Mouse (Mus musculus): ENCODE measurements around the gene Nbea. TPM values are rescaled to one million over a fixed set of nuclear protein-coding genes. Genes with fewer than 3 reads are reported as not detected.
"Not testable (repeated sequence)": the region's sequence is repeated elsewhere in the genome, so short reads cannot be mapped to it uniquely, and the experiment has no call there.

Gene Nbea
- polyA plus RNA-seq, 1 experiment from 2014 or later = 15.7 TPM

GRCm38 (mm10) chr3:55637660-55638059 lies 545.8 kb downstream of the Nbea start:
- Histone ChIP-seq H3K9me3 (ENCODE audit: control insufficient read depth, low read length) (no peaks in the 10 kb centered on the region), H3K4me1 (ENCODE audit: control insufficient read depth in 2 of 2, insufficient read depth in 2 of 2, low read length in 2 of 2) (no peaks in the 10 kb centered on the region), H3K4me2 (ENCODE audit: low read length) (no peak overlapping the region), H3K27me3 (ENCODE audit: control insufficient read depth, insufficient read depth, low read length) (no peaks in the 10 kb centered on the region), H3K27ac (replicated peaks in 1 of 2; ENCODE audit: control insufficient read depth in 1 of 2, insufficient read depth in 1 of 2, low read depth in 2 of 2, low read length in 2 of 2) (no peak overlapping the region), H3K9ac (ENCODE audit: low read length) (no peak overlapping the region), H3K36me3 (ENCODE audit: control insufficient read depth, insufficient read depth, low read length) (peaks cover 5% of the 10 kb centered on the region; the same call in 1 of the 2 replicates), H3K4me3 (ENCODE audit: control insufficient read depth in 1 of 2, insufficient read depth in 1 of 2, low read depth in 1 of 2, low read length in 2 of 2) (no peak overlapping the region)
- ATAC-seq (ENCODE audit: insufficient number of reproducible peaks, insufficient read depth, low FRiP score, low read depth) = no peak
- WGBS = 85% methylated on average over 7 of the region's 7 CpGs

- Histone ChIP-seq H3K4me1 (ENCODE audit: control insufficient read depth in 2 of 2, insufficient read depth in 2 of 2, low read length in 2 of 2) (no peaks in the 10 kb centered on the region), H3K4me2 (ENCODE audit: low read length) (no peak overlapping the region), H3K9ac (ENCODE audit: low read length) (no peak overlapping the region), H3K4me3 (ENCODE audit: control insufficient read depth in 1 of 2, insufficient read depth in 1 of 2, low read depth in 1 of 2, low read length in 2 of 2) (no peak overlapping the region), H3K9me3 (ENCODE audit: control insufficient read depth, low read length) (no peaks in the 10 kb centered on the region), H3K36me3 (ENCODE audit: control insufficient read depth, insufficient read depth, low read length) (no peaks in the 10 kb centered on the region), H3K27me3 (ENCODE audit: control insufficient read depth, insufficient read depth, low read length) (no peaks in the 10 kb centered on the region), H3K27ac (replicated peaks in 1 of 2; ENCODE audit: control insufficient read depth in 1 of 2, insufficient read depth in 1 of 2, low read depth in 2 of 2, low read length in 2 of 2) (no peak overlapping the region)
- no peak for ATAC-seq (ENCODE audit: insufficient number of reproducible peaks, insufficient read depth, low FRiP score, low read depth)
- 66% methylated on average over 8 of the region's 8 CpGs for WGBS
These were observed 547.8 kb downstream of the Nbea start for GRCm38 (mm10) chr3:55635542-55636172.

- Histone ChIP-seq H3K36me3 (ENCODE audit: control insufficient read depth, insufficient read depth, low read length) (peaks cover 34% of the 10 kb centered on the region), H3K27ac (replicated peaks in 1 of 2; ENCODE audit: control insufficient read depth in 1 of 2, insufficient read depth in 1 of 2, low read depth in 2 of 2, low read length in 2 of 2) (no peak overlapping the region), H3K4me2 (ENCODE audit: low read length) (no peak overlapping the region), H3K4me3 (ENCODE audit: control insufficient read depth in 1 of 2, insufficient read depth in 1 of 2, low read depth in 1 of 2, low read length in 2 of 2) (no peak overlapping the region), H3K4me1 (ENCODE audit: control insufficient read depth in 2 of 2, insufficient read depth in 2 of 2, low read length in 2 of 2) (no peaks in the 10 kb centered on the region), H3K27me3 (ENCODE audit: control insufficient read depth, insufficient read depth, low read length) (no peaks in the 10 kb centered on the region), H3K9me3 (ENCODE audit: control insufficient read depth, low read length) (no peaks in the 10 kb centered on the region), H3K9ac (ENCODE audit: low read length) (no peak overlapping the region)
- WGBS = 67% methylated on average over 4 of the region's 4 CpGs
- no peak for ATAC-seq (ENCODE audit: insufficient number of reproducible peaks, insufficient read depth, low FRiP score, low read depth)
These were observed 556.4 kb downstream of the Nbea start for GRCm38 (mm10) chr3:55627054-55627453.

GRCm38 (mm10) chr3:55621958-55622357 lies 561.5 kb downstream of the Nbea start:
- H3K4me1 ChIP-seq (ENCODE audit: control insufficient read depth in 2 of 2, insufficient read depth in 2 of 2, low read length in 2 of 2); H3K4me3 ChIP-seq (ENCODE audit: control insufficient read depth in 1 of 2, insufficient read depth in 1 of 2, low read depth in 1 of 2, low read length in 2 of 2); H3K27me3 ChIP-seq (ENCODE audit: control insufficient read depth, insufficient read depth, low read length); H3K36me3 ChIP-seq (ENCODE audit: control insufficient read depth, insufficient read depth, low read length); ATAC-seq (ENCODE audit: insufficient number of reproducible peaks, insufficient read depth, low FRiP score, low read depth); H3K9ac ChIP-seq (ENCODE audit: low read length); H3K27ac ChIP-seq (replicated peaks in 1 of 2; ENCODE audit: control insufficient read depth in 1 of 2, insufficient read depth in 1 of 2, low read depth in 2 of 2, low read length in 2 of 2); H3K9me3 ChIP-seq (ENCODE audit: control insufficient read depth, low read length); H3K4me2 ChIP-seq (ENCODE audit: low read length): not testable (repeated sequence)
- WGBS = 92% methylated on average over 3 of the region's 3 CpGs

GRCm38 (mm10) chr3:55618396-55618795 lies 565.1 kb downstream of the Nbea start:
- H3K4me3 ChIP-seq (ENCODE audit: control insufficient read depth in 1 of 2, insufficient read depth in 1 of 2, low read depth in 1 of 2, low read length in 2 of 2) = no peak overlapping the region
- no peaks in the 10 kb centered on the region for H3K9me3 ChIP-seq (ENCODE audit: control insufficient read depth, low read length)
- H3K27ac ChIP-seq (replicated peaks in 1 of 2; ENCODE audit: control insufficient read depth in 1 of 2, insufficient read depth in 1 of 2, low read depth in 2 of 2, low read length in 2 of 2) = no peak overlapping the region
- 87% methylated on average over 3 of the region's 3 CpGs for WGBS
- no peaks in the 10 kb centered on the region for H3K36me3 ChIP-seq (ENCODE audit: control insufficient read depth, insufficient read depth, low read length)
- ATAC-seq (ENCODE audit: insufficient number of reproducible peaks, insufficient read depth, low FRiP score, low read depth) = no peak
- H3K4me2 ChIP-seq (ENCODE audit: low read length) = no peak overlapping the region
- no peaks in the 10 kb centered on the region for H3K27me3 ChIP-seq (ENCODE audit: control insufficient read depth, insufficient read depth, low read length)
- no peaks in the 10 kb centered on the region for H3K4me1 ChIP-seq (ENCODE audit: control insufficient read depth in 2 of 2, insufficient read depth in 2 of 2, low read length in 2 of 2)
- H3K9ac ChIP-seq (ENCODE audit: low read length) = no peak overlapping the region

GRCm38 (mm10) chr3:55612459-55613115 lies 570.9 kb downstream of the Nbea start:
- H3K27me3 ChIP-seq (ENCODE audit: control insufficient read depth, insufficient read depth, low read length) = no peaks in the 10 kb centered on the region
- no peak for ATAC-seq (ENCODE audit: insufficient number of reproducible peaks, insufficient read depth, low FRiP score, low read depth)
- H3K4me3 ChIP-seq (ENCODE audit: control insufficient read depth in 1 of 2, insufficient read depth in 1 of 2, low read depth in 1 of 2, low read length in 2 of 2) = no peak overlapping the region
- H3K27ac ChIP-seq (replicated peaks in 1 of 2; ENCODE audit: control insufficient read depth in 1 of 2, insufficient read depth in 1 of 2, low read depth in 2 of 2, low read length in 2 of 2) = no peak overlapping the region
- no peaks in the 10 kb centered on the region for H3K4me1 ChIP-seq (ENCODE audit: control insufficient read depth in 2 of 2, insufficient read depth in 2 of 2, low read length in 2 of 2)
- H3K4me2 ChIP-seq (ENCODE audit: low read length) = no peak overlapping the region
- no peak overlapping the region for H3K9ac ChIP-seq (ENCODE audit: low read length)
- H3K9me3 ChIP-seq (ENCODE audit: control insufficient read depth, low read length) = no peaks in the 10 kb centered on the region
- 65% methylated on average over 5 of the region's 5 CpGs for WGBS
- H3K36me3 ChIP-seq (ENCODE audit: control insufficient read depth, insufficient read depth, low read length) = no peaks in the 10 kb centered on the region

GRCm38 (mm10) chr3:55612023-55612422 lies 571.5 kb downstream of the Nbea start:
- H3K36me3 ChIP-seq (ENCODE audit: control insufficient read depth, insufficient read depth, low read length) = no peaks in the 10 kb centered on the region
- no peaks in the 10 kb centered on the region for H3K9me3 ChIP-seq (ENCODE audit: control insufficient read depth, low read length)
- no peak overlapping the region for H3K9ac ChIP-seq (ENCODE audit: low read length)
- no peak overlapping the region for H3K4me3 ChIP-seq (ENCODE audit: control insufficient read depth in 1 of 2, insufficient read depth in 1 of 2, low read depth in 1 of 2, low read length in 2 of 2)
- H3K4me1 ChIP-seq (ENCODE audit: control insufficient read depth in 2 of 2, insufficient read depth in 2 of 2, low read length in 2 of 2) = no peaks in the 10 kb centered on the region
- no peaks in the 10 kb centered on the region for H3K27me3 ChIP-seq (ENCODE audit: control insufficient read depth, insufficient read depth, low read length)
- no peak overlapping the region for H3K4me2 ChIP-seq (ENCODE audit: low read length)
- no peak for ATAC-seq (ENCODE audit: insufficient number of reproducible peaks, insufficient read depth, low FRiP score, low read depth)
- 67% methylated on average over 5 of the region's 5 CpGs for WGBS
- no peak overlapping the region for H3K27ac ChIP-seq (replicated peaks in 1 of 2; ENCODE audit: control insufficient read depth in 1 of 2, insufficient read depth in 1 of 2, low read depth in 2 of 2, low read length in 2 of 2)

- H3K4me3 ChIP-seq (ENCODE audit: control insufficient read depth in 1 of 2, insufficient read depth in 1 of 2, low read depth in 1 of 2, low read length in 2 of 2) = no peak overlapping the region
- WGBS = 89% methylated on average over 11 of the region's 12 CpGs
- no peak overlapping the region for H3K27ac ChIP-seq (replicated peaks in 1 of 2; ENCODE audit: control insufficient read depth in 1 of 2, insufficient read depth in 1 of 2, low read depth in 2 of 2, low read length in 2 of 2)
- no peak overlapping the region for H3K9ac ChIP-seq (ENCODE audit: low read length)
- H3K4me2 ChIP-seq (ENCODE audit: low read length) = no peak overlapping the region
- no peaks in the 10 kb centered on the region for H3K27me3 ChIP-seq (ENCODE audit: control insufficient read depth, insufficient read depth, low read length)
- H3K36me3 ChIP-seq (ENCODE audit: control insufficient read depth, insufficient read depth, low read length) = no peaks in the 10 kb centered on the region
- no peak for ATAC-seq (ENCODE audit: insufficient number of reproducible peaks, insufficient read depth, low FRiP score, low read depth)
- no peaks in the 10 kb centered on the region for H3K4me1 ChIP-seq (ENCODE audit: control insufficient read depth in 2 of 2, insufficient read depth in 2 of 2, low read length in 2 of 2)
- no peaks in the 10 kb centered on the region for H3K9me3 ChIP-seq (ENCODE audit: control insufficient read depth, low read length)
These were observed 573.3 kb downstream of the Nbea start for GRCm38 (mm10) chr3:55610191-55610590.
